Mouse (Mus musculus) G1E (cell line): ENCODE data around the gene Eefsec.

ENCODE experiments used
- CTCF ChIP-seq: IDR thresholded peaks from 2 replicates; pipeline ENCODE4 v1.5.1; 2012; ENCODE audit warnings: low read depth, low read length, inconsistent platforms, mixed read lengths
- GATA1 ChIP-seq: IDR thresholded peaks from 2 replicates; pipeline ENCODE4 v1.6.1; 2012; ENCODE audit warnings: borderline replicate concordance, low read length, inconsistent platforms, mixed read lengths
- GATA2 ChIP-seq: IDR thresholded peaks from 2 replicates; pipeline ENCODE4 v1.6.1; 2012; ENCODE audit warnings: low read depth, low read length, inconsistent platforms, borderline replicate concordance

DNA sequence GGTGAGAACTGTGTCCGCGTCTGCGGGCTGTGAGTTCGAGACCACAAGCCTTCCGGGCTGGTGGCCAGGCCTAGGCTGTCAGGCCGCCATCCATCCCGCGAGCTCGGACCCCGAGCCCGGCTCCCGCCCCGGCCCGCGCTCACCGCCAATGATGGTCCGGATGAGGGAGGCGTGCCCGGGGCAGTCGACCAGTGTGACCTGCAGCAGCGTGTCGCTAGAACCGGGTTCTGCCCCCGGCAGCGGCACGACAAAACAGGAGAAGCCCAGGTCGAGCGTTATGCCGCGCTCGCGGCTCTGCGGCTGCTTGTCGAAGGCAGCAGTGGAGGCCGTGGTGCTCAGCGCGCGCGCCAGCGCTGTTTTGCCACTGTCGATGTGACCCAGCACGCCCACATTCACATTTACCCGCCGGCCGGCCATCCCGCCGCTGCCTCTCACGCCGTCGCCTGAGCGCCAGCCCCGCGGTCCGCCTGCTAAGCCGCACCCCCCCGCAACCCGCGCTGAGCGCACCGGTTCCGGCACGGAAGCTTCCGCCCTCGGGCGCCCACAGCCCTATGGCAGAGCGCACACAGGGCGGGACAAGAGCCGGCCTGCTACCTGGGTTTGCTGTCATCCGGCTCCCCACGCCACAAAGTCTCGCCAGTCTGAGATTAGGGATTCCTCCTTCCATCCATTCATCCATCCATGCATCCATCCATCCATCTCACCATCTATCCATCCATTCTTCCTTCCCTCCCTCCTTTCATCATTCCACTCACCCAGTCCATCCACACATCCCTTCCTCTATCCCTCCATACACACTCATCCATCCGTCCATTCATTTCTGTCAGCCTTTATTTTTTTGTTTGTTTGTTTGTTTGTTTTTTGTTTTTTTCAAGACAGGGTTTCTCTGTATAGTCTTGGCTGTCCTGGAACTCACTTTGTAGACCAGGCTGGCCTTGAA, at the start of gene Eefsec:
- TF ChIP-seq CTCF = no peak
- TF ChIP-seq GATA1 = no peak
- no peak for TF ChIP-seq GATA2
